Mouse (Mus musculus): ENCODE measurements around the gene Ikzf5.

DNA sequence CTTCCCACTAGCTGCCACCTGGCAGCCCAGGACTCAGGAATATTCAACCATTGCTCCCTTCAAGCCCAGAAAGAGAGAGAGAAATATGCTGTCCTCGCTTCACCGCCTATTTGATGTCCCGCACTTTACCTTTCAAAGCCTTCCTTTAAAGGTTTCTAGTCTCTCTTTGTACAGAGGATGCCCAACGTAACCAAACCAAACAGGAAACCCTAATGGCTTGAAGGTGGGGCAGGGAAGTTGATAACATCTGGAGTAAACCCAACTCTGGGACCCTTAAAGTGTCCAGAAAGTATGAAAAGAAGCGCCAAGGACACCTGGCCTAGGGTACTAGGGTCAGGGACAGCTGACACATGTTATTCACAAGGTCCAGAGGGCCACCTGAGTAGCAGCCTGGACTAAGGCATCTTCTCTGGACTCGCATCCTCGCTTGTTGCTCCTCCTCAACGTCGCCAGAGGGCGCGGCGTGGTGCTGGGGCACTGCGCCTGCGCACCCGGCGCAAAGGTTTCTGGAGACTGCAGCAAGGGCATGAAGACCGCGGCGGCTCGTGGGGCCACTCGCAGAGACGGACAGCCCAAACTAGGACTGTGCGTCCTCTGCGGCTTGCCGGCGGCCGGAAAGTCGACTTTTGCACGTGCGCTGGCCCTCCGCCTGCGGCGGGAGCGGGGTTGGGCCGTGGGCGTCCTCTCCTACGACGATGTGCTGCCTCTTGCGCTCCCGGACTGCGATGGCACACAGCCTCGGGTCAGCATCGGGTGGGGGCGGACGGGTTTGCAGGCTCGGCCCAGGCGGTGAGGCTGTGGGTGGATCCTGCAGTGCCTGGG lies 39.5 kb downstream of the Ikzf5 start, which contains the start of gene Pstk:
- peak; percentile 90 for TF ChIP-seq CTCF (IDR thresholded peaks at IDR 0.05)
- TF ChIP-seq EP300 (IDR thresholded peaks at IDR 0.05): no peak

Data from lung, postnatal 0 days (tissue).